Mouse (Mus musculus): ENCODE measurements at regions not wholly inside any gene's neighbourhood (a gene's known extent, or its start where the extent isn't known, plus 50 kb on each side); places are given as distances from the start of the nearest gene placed in this dataset.

GRCm38 (mm10) chr11:114468394-114468793 lies 199.9 kb upstream of the Rpl38 start:
- no peak for TF ChIP-seq HCFC1 (IDR thresholded peaks at IDR 0.05; ENCODE audit: borderline replicate concordance, insufficient read depth, low read length)
- TF ChIP-seq ZC3H11A (IDR thresholded peaks at IDR 0.05; ENCODE audit: borderline replicate concordance, low read depth, low read length) = no peak
- TF ChIP-seq MAFK (IDR thresholded peaks at IDR 0.05; ENCODE audit: insufficient read depth, low read depth, low read length) = no peak
- TF ChIP-seq CHD2 (IDR thresholded peaks at IDR 0.05; ENCODE audit: low read depth, low read length) = no peak
- TF ChIP-seq ZNF384 (IDR thresholded peaks at IDR 0.05; ENCODE audit: low read depth, low read length) = no peak

All from ES-E14 (cell line).